Mouse (Mus musculus): ENCODE measurements around the gene Cfap65.

DNA sequence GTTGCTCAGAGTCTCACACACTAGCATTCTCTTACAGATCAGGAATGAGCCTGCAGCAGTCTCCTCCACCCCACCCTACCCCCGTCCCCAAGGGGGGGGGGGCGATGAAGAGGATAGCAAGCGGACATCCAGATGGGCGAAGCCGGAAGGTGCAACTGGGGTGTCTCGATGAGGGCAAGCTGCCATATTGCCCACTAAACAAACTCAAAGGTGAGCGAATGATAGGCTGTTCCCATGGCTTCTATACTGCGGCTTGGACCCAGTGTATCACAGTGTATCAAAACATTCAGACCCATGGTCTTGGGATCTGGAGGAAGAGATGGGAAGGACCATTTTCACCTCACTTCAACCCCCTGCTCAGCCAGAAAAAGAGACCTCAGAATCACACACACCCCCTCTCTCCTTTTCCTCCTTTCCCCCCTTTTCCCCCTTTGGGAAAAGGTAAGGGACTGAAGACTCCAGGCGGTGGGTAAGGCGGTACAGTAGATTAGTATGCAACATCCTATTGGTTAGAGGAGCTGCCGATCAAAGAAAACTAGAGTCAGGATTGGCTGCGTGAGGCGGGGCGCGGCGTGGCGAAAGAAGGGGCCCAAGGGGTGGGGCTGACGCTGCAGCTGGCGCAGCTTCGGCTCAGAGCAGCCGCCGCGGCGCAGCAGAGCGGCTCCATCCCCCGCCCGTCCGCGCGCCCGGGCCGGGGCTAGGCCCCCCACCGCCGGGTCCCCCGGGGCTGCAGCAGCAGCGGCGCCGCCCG is 80.9 kb downstream of the Cfap65 start, which contains the start of gene Cdk5r2:
- no peak for TF ChIP-seq EP300 (IDR thresholded peaks at IDR 0.05; ENCODE audit: low read depth)
- TF ChIP-seq CTCF (IDR thresholded peaks at IDR 0.05; ENCODE audit: low read depth) = no peak

All from heart, postnatal 0 days (tissue).